Mouse (Mus musculus): ENCODE results near the gene Lrpap1. TPM values are rescaled to one million over a fixed set of nuclear protein-coding genes. Genes with fewer than 3 reads are reported as not detected.

The Lrpap1 gene
- polyA plus RNA-seq (2012; rRNA removed): 15.4 and 20.8 TPM in 2 replicates

GRCm38 (mm10) chr5:35104960-35105921, at the start of gene Lrpap1:
Gene Lrpap1, minus strand, starts transcription at chr5:35105766.
- H3K4me1 ChIP-seq (ENCODE audit: control insufficient read depth, insufficient read depth, insufficient read length, low read length): peaks cover 10% of the 10 kb centered on the region; the same call in 1 of the 2 replicates
- under 1% methylated on average over 39 of the region's 39 CpGs for WGBS
- H3K27me3 ChIP-seq (ENCODE audit: control insufficient read depth, insufficient read depth, low read length): no peaks in the 10 kb centered on the region
- peaks cover 7% of the 10 kb centered on the region; the same call in 1 of the 2 replicates for H3K36me3 ChIP-seq (ENCODE audit: control insufficient read depth, insufficient read depth, low read length)
- no peak within 1 kb of the TSS for H3K27ac ChIP-seq (ENCODE audit: insufficient read depth, low read depth, low read length)
- H3K4me3 ChIP-seq (ENCODE audit: low read depth, low read length): peak within 1 kb of the TSS; percentile 96
- TF ChIP-seq POLR2A (IDR thresholded peaks at IDR 0.05; ENCODE audit: low read depth, low read length) (peak; percentile 59; the same call in 1 of the 2 replicates), CTCF (IDR thresholded peaks at IDR 0.05; ENCODE audit: extremely low read depth, insufficient read length, insufficient replicate concordance, low read depth, low read length) (no peak)

GRCm38 (mm10) chr5:35149939-35150338, 44.4 kb upstream of the Lrpap1 start:
- WGBS: 81% methylated on average over 5 of the region's 5 CpGs
- H3K36me3 ChIP-seq (ENCODE audit: control insufficient read depth, insufficient read depth, low read length): no peaks in the 10 kb centered on the region
- H3K4me3 ChIP-seq (ENCODE audit: low read depth, low read length): no peak overlapping the region
- H3K4me1 ChIP-seq (ENCODE audit: control insufficient read depth, insufficient read depth, insufficient read length, low read length): no peaks in the 10 kb centered on the region
- no peak overlapping the region for H3K27ac ChIP-seq (ENCODE audit: insufficient read depth, low read depth, low read length)
- TF ChIP-seq POLR2A (IDR thresholded peaks at IDR 0.05; ENCODE audit: low read depth, low read length): no peak
- TF ChIP-seq CTCF (IDR thresholded peaks at IDR 0.05; ENCODE audit: extremely low read depth, insufficient read length, insufficient replicate concordance, low read depth, low read length): no peak
- no peaks in the 10 kb centered on the region for H3K27me3 ChIP-seq (ENCODE audit: control insufficient read depth, insufficient read depth, low read length)

- no peak for TF ChIP-seq POLR2A (IDR thresholded peaks at IDR 0.05; ENCODE audit: low read depth, low read length)
- TF ChIP-seq CTCF (IDR thresholded peaks at IDR 0.05; ENCODE audit: extremely low read depth, insufficient read length, insufficient replicate concordance, low read depth, low read length): no peak
- WGBS: 62% methylated on average over 4 of the region's 4 CpGs
- no peaks in the 10 kb centered on the region for H3K36me3 ChIP-seq (ENCODE audit: control insufficient read depth, insufficient read depth, low read length)
- H3K4me3 ChIP-seq (ENCODE audit: low read depth, low read length): no peak overlapping the region
- no peaks in the 10 kb centered on the region for H3K27me3 ChIP-seq (ENCODE audit: control insufficient read depth, insufficient read depth, low read length)
- H3K27ac ChIP-seq (ENCODE audit: insufficient read depth, low read depth, low read length): no peak overlapping the region
- no peaks in the 10 kb centered on the region for H3K4me1 ChIP-seq (ENCODE audit: control insufficient read depth, insufficient read depth, insufficient read length, low read length)
These were observed 44.0 kb upstream of the Lrpap1 start for GRCm38 (mm10) chr5:35149526-35149925.

- no peaks in the 10 kb centered on the region for H3K4me1 ChIP-seq (ENCODE audit: control insufficient read depth, insufficient read depth, insufficient read length, low read length)
- H3K27me3 ChIP-seq (ENCODE audit: control insufficient read depth, insufficient read depth, low read length): no peaks in the 10 kb centered on the region
- TF ChIP-seq CTCF (IDR thresholded peaks at IDR 0.05; ENCODE audit: extremely low read depth, insufficient read length, insufficient replicate concordance, low read depth, low read length): no peak
- TF ChIP-seq POLR2A (IDR thresholded peaks at IDR 0.05; ENCODE audit: low read depth, low read length): no peak
- H3K4me3 ChIP-seq (ENCODE audit: low read depth, low read length): no peak overlapping the region
- no peaks in the 10 kb centered on the region for H3K36me3 ChIP-seq (ENCODE audit: control insufficient read depth, insufficient read depth, low read length)
- no peak overlapping the region for H3K27ac ChIP-seq (ENCODE audit: insufficient read depth, low read depth, low read length)
- WGBS: 59% methylated on average over 8 of the region's 8 CpGs
These were observed 42.6 kb upstream of the Lrpap1 start for GRCm38 (mm10) chr5:35147963-35148767.

GRCm38 (mm10) chr5:35147155-35147962, 41.8 kb upstream of the Lrpap1 start:
- Histone ChIP-seq H3K27ac (ENCODE audit: insufficient read depth, low read depth, low read length) (no peak overlapping the region), H3K4me1 (ENCODE audit: control insufficient read depth, insufficient read depth, insufficient read length, low read length) (no peaks in the 10 kb centered on the region), H3K36me3 (ENCODE audit: control insufficient read depth, insufficient read depth, low read length) (no peaks in the 10 kb centered on the region), H3K27me3 (ENCODE audit: control insufficient read depth, insufficient read depth, low read length) (no peaks in the 10 kb centered on the region), H3K4me3 (ENCODE audit: low read depth, low read length) (no peak overlapping the region)
- 32% methylated on average over 2 of the region's 2 CpGs for WGBS
- TF ChIP-seq CTCF (IDR thresholded peaks at IDR 0.05; ENCODE audit: extremely low read depth, insufficient read length, insufficient replicate concordance, low read depth, low read length): no peak
- TF ChIP-seq POLR2A (IDR thresholded peaks at IDR 0.05; ENCODE audit: low read depth, low read length): no peak

- WGBS: 87% methylated on average over 2 of the region's 2 CpGs
- Histone ChIP-seq H3K4me1 (ENCODE audit: control insufficient read depth, insufficient read depth, insufficient read length, low read length) (no peaks in the 10 kb centered on the region), H3K36me3 (ENCODE audit: control insufficient read depth, insufficient read depth, low read length) (no peaks in the 10 kb centered on the region), H3K4me3 (ENCODE audit: low read depth, low read length) (no peak overlapping the region), H3K27ac (ENCODE audit: insufficient read depth, low read depth, low read length) (no peak overlapping the region), H3K27me3 (ENCODE audit: control insufficient read depth, insufficient read depth, low read length) (no peaks in the 10 kb centered on the region)
- TF ChIP-seq CTCF (IDR thresholded peaks at IDR 0.05; ENCODE audit: extremely low read depth, insufficient read length, insufficient replicate concordance, low read depth, low read length) (no peak), POLR2A (IDR thresholded peaks at IDR 0.05; ENCODE audit: low read depth, low read length) (no peak)
These were observed 41.2 kb upstream of the Lrpap1 start for GRCm38 (mm10) chr5:35146747-35147146.
